Mouse (Mus musculus) hindbrain, embryonic 16.5 days (tissue): ENCODE measurements around the gene Cdc73. TPM values are rescaled to one million over a fixed set of nuclear protein-coding genes. Genes with fewer than 3 reads are reported as not detected.

Source experiments
- ATAC-seq: fragments of 200-750 bp; cut with Nextera tagmentation; 2 replicates; pipeline ENCODE4 v1.8.0; 2017; ENCODE audit warnings: moderate TSS enrichment, moderate library complexity
- H3K27ac ChIP-seq: fragments of 300-500 bp; sonication (generic); 2 replicates; pipeline ENCODE4 v1.5.1; 2014; ENCODE audit warnings: low read depth, mild to moderate bottlenecking, control low read depth, low read length, moderate library complexity
- H3K27me3 ChIP-seq: fragments of 300-500 bp; sonication (generic); replicated peaks from 2 replicates; pipeline ENCODE4 v1.6.1; 2014; ENCODE audit warnings: low read length; ENCODE audit not compliant: control insufficient read depth, insufficient read depth
- H3K36me3 ChIP-seq: fragments of 300-500 bp; sonication (generic); 2 replicates; pipeline ENCODE4 v1.6.1; 2014; ENCODE audit warnings: mild to moderate bottlenecking, low read length, moderate library complexity, mixed read lengths; ENCODE audit not compliant: control insufficient read depth, insufficient read depth
- H3K4me1 ChIP-seq: fragments of 300-500 bp; sonication (generic); 2 replicates; pipeline ENCODE4 v1.6.1; 2014; ENCODE audit warnings: low read depth, low read length; ENCODE audit not compliant: control insufficient read depth, insufficient read depth
- H3K4me2 ChIP-seq: fragments of 300-500 bp; sonication (generic); 2 replicates; pipeline ENCODE4 v1.6.1; 2014; ENCODE audit warnings: mild to moderate bottlenecking, low read length, control low read depth, moderate library complexity
- H3K4me3 ChIP-seq: fragments of 300-500 bp; sonication (generic); 2 replicates; pipeline ENCODE4 v1.5.1; 2014; ENCODE audit warnings: mild to moderate bottlenecking, low read length, control low read depth, moderate library complexity
- H3K9ac ChIP-seq: fragments of 300-500 bp; sonication (generic); 2 replicates; pipeline ENCODE4 v1.6.1; 2014; ENCODE audit warnings: low read depth, mild to moderate bottlenecking, control low read depth, low read length, moderate library complexity
- H3K9me3 ChIP-seq: fragments of 300-500 bp; sonication (generic); 2 replicates; pipeline ENCODE4 v1.6.1; 2014; ENCODE audit warnings: mild to moderate bottlenecking, low read length, moderate library complexity; ENCODE audit not compliant: control insufficient read depth
- WGBS: fragments of 180-500 bp; shearing (Covaris S2); extraction: QIAGEN DNeasy Blood & Tissue Kit; methylation state at CpG from one replicate; pipeline ENCODE4 v1.1.7; 2014; 5-methylcytosine and 5-hydroxymethylcytosine counted together
- polyA plus RNA-seq: library from polyadenylated mRNA; unstranded; fragments of >200 nt; fragmentation: Nextera tagmentation; extraction: Ambion mirVana; gene quantifications from 2 replicates; pipeline ENCODE4 v1.2.1, GENCODE M21; 2015

The Cdc73 gene
- polyA plus RNA-seq, 1 experiment from 2014 or later = 7.7 TPM

DNA sequence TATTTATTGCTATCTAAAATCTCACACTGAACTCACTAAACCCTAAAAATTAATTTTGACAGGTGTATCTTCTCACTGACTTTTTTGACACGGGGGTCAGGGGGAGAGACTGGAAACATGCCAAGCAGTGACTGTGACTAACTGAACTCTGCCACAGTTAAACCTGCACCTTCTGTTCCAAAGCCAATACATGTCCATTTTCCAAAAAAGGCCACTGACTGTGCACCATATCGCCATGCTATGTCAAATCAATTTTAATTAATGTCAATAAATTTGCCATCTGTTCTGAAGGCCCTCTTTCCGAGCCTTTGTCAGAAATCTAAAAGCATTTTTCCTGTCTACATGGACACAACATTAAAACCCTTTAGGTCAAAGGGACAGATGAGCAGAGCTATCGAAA lies 57.3 kb downstream of the Cdc73 start:
- Histone ChIP-seq H3K27ac (no peak overlapping the region), H3K9ac (no peak overlapping the region), H3K4me1 (peaks cover 4% of the 10 kb centered on the region; the same call in 1 of the 2 replicates), H3K4me2 (peak overlapping the region; percentile 37), H3K36me3 (no peaks in the 10 kb centered on the region), H3K9me3 (no peaks in the 10 kb centered on the region), H3K27me3 (no peaks in the 10 kb centered on the region), H3K4me3 (peak overlapping the region; percentile 2; the same call in 1 of the 2 replicates)
- WGBS = 44% methylated on average over 4 of the region's 4 CpGs
- peak; percentile 43 for ATAC-seq

- Histone ChIP-seq H3K4me2 (peak overlapping the region; percentile 19; the same call in 1 of the 2 replicates), H3K27ac (no peak overlapping the region), H3K27me3 (no peaks in the 10 kb centered on the region), H3K9me3 (no peaks in the 10 kb centered on the region), H3K4me3 (peak overlapping the region; percentile 35), H3K9ac (no peak overlapping the region), H3K4me1 (peaks cover 4% of the 10 kb centered on the region; the same call in 1 of the 2 replicates), H3K36me3 (no peaks in the 10 kb centered on the region)
- ATAC-seq = peak; percentile 31; the same call in 1 of the 2 replicates
- 94% methylated on average over 2 of the region's 2 CpGs for WGBS
Observed at GRCm38 (mm10) chr1:143644221-143644620, 58.5 kb downstream of the Cdc73 start.

DNA sequence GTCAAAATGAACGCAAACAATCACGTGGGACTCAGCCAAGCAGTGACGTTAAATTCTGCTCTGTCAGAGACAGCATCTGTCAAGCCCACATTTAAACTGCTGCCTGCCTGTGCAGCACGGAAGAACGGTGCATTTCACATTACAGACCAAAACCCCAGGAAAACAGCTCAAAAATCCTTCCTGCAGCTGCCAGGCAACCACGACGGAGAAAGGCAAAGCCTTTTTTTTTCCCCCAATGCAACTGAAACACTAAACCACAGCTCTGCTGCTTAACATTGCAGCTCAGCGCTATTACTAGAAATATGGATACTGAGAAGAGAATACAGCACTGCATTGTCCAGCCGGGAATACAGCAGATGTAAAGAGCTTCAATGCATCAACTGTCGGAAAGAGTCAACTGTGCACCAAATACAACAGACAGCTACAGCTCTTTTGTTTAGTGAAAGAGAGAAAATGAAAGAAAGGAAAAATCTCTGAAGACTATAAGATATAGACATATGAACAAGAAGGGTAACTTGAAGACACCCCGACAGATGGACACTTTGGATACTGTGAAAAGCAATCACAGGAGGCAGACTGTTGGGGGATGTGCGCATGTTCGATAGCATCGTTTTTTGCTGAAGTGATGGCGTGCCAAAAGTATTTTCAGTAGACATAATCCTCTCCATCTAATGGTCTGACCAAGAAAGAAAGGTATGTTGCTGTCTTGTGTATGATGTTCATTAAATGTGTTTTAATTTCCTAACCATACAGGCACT lies 61.9 kb downstream of the Cdc73 start, which contains the start of gene B3galt2:
Gene B3galt2 (plus strand): TSS at position 15 of the 758 bp plus-strand sequence.
- Histone ChIP-seq H3K4me2 (peak within 1 kb of the TSS; percentile 50), H3K4me3 (peak within 1 kb of the TSS; percentile 49), H3K9ac (peak within 1 kb of the TSS; percentile 69), H3K9me3 (no peaks in the 10 kb centered on the region), H3K36me3 (no peaks in the 10 kb centered on the region), H3K27me3 (no peaks in the 10 kb centered on the region), H3K27ac (peak within 1 kb of the TSS; percentile 89), H3K4me1 (no peaks in the 10 kb centered on the region)
- peak; percentile 91 for ATAC-seq
- 16% methylated on average over 15 of the region's 15 CpGs for WGBS

DNA sequence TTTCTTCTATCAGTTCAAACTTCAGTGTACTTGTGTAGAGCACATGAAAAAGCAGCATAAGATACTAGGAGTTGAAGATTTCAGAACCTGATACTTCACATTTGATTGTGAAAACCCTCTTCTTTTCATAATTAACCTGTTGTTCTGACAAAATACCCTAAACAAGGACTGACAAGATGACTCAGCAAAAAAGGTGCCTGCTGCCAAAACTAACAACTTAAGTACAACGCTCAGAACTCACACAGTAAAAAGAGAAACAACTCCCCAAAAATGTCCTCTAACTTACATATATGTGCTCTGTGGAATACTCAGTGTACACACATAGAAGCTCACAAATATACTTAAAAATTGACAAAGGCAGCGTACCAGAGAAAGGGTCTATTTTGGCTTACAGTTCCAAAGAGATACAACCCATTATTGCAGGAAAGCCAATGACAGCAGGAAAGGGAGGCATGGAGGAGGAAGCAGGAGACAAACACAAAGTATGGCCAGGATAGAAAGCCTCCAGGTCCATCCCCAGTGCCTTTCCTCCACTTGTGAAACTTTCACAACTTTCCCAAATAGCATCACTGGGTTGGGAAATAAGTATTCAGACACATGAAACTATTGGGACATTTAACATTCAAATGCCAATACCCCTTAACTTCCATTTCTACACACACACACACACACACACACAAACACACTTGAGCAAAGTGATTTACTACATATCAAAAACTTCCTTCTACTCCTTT lies 69.7 kb downstream of the Cdc73 start:
- no peaks in the 10 kb centered on the region for H3K4me1 ChIP-seq
- no peak for ATAC-seq
- no peaks in the 10 kb centered on the region for H3K9me3 ChIP-seq
- H3K9ac ChIP-seq = no peak overlapping the region
- H3K27me3 ChIP-seq = no peaks in the 10 kb centered on the region
- H3K36me3 ChIP-seq = no peaks in the 10 kb centered on the region
- H3K4me2 ChIP-seq = no peak overlapping the region
- WGBS = 90% methylated on average over 2 of the region's 2 CpGs
- no peak overlapping the region for H3K27ac ChIP-seq
- H3K4me3 ChIP-seq = no peak overlapping the region

DNA sequence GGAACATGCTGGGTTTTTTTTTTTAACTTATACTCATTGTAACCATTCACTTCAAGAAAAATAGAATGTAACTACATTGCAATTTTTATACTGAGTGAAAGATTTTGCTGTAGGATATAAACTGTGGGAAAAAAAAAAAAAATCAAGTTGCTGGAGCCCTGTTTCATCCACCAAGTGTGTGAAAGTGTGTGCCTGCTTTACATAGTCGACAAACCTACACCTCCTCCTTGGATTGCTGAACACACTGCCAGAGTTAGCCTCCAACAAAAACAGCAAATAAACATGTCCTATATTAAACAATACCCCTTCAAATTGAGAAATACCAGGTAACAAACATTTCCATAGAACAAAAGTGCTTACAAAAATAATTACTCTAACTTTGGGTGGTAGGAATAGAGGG lies 70.3 kb downstream of the Cdc73 start:
- no peaks in the 10 kb centered on the region for H3K9me3 ChIP-seq
- 76% methylated on average over 1 of the region's 1 CpGs for WGBS
- H3K36me3 ChIP-seq = no peaks in the 10 kb centered on the region
- H3K27me3 ChIP-seq = no peaks in the 10 kb centered on the region
- H3K27ac ChIP-seq = no peak overlapping the region
- no peak overlapping the region for H3K9ac ChIP-seq
- H3K4me2 ChIP-seq = no peak overlapping the region
- H3K4me1 ChIP-seq = no peaks in the 10 kb centered on the region
- H3K4me3 ChIP-seq = no peak overlapping the region
- ATAC-seq = no peak

DNA sequence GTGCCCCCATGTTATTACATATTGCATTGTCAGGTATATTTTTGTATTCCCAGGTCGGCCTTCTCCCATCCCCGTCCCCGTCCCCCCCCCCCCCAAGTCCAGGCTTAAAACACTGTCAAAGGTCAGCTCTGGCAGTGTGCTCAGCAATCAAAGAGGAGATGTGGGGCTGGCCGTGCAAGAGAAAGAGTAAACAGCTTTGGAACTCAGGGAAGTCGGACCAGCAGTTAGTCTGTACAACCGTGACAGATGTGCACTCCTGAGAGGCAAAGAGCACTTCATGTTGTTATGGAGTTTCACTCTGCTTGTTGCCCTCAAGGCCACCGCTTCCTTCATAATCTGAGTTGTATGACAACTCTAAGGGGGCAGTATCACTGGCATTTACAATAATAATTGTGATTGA lies 71.4 kb downstream of the Cdc73 start:
- ATAC-seq = no peak
- 66% methylated on average over 7 of the region's 7 CpGs for WGBS
- Histone ChIP-seq H3K36me3 (peaks cover under 1% of the 10 kb centered on the region; the same call in 1 of the 2 replicates), H3K4me3 (no peak overlapping the region), H3K4me2 (no peak overlapping the region), H3K4me1 (no peaks in the 10 kb centered on the region), H3K27me3 (no peaks in the 10 kb centered on the region), H3K27ac (no peak overlapping the region), H3K9ac (no peak overlapping the region), H3K9me3 (no peaks in the 10 kb centered on the region)

- no peaks in the 10 kb centered on the region for H3K27me3 ChIP-seq
- no peaks in the 10 kb centered on the region for H3K9me3 ChIP-seq
- 85% methylated on average over 1 of the region's 1 CpGs for WGBS
- no peak for ATAC-seq
- H3K9ac ChIP-seq = no peak overlapping the region
- no peak overlapping the region for H3K4me3 ChIP-seq
- no peak overlapping the region for H3K27ac ChIP-seq
- H3K4me1 ChIP-seq = no peaks in the 10 kb centered on the region
- H3K36me3 ChIP-seq = peaks cover 9% of the 10 kb centered on the region; the same call in 1 of the 2 replicates
- no peak overlapping the region for H3K4me2 ChIP-seq
Observed at GRCm38 (mm10) chr1:143622634-143623033, 80.1 kb downstream of the Cdc73 start.

GRCm38 (mm10) chr1:143621930-143622329 lies 80.8 kb downstream of the Cdc73 start:
- peaks cover 12% of the 10 kb centered on the region; the same call in 1 of the 2 replicates for H3K36me3 ChIP-seq
- no peak overlapping the region for H3K27ac ChIP-seq
- no peaks in the 10 kb centered on the region for H3K27me3 ChIP-seq
- H3K9me3 ChIP-seq = no peaks in the 10 kb centered on the region
- no peaks in the 10 kb centered on the region for H3K4me1 ChIP-seq
- H3K4me3 ChIP-seq = no peak overlapping the region
- no peak overlapping the region for H3K4me2 ChIP-seq
- no peak overlapping the region for H3K9ac ChIP-seq
- no peak for ATAC-seq

DNA sequence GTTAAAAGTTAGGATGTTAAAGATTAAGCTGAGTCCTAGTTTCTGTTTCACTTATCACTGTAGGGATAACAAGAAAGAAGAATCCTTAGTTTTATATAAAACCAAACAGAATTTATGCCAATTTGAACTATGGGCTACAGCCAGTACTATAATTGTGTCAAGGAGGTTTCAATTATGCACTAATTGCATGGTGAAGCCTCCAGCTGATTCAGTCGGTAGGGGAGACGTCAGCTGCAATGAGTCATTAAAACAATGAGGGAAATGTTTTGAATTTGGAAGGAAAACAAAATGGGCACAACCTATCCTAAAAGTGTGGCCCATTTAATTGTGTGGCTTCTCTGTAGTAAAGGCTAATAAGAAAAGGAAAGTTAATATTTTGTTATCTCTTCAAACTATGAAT lies 82.9 kb downstream of the Cdc73 start:
- WGBS = 14% methylated on average over 2 of the region's 2 CpGs

More for the DNA sequence above, 82.9 kb downstream of the Cdc73 start:
- H3K4me1 ChIP-seq = no peaks in the 10 kb centered on the region
- no peak overlapping the region for H3K4me2 ChIP-seq
- no peak for ATAC-seq
- no peak overlapping the region for H3K4me3 ChIP-seq
- H3K9ac ChIP-seq = no peak overlapping the region
- H3K27ac ChIP-seq = no peak overlapping the region
- no peaks in the 10 kb centered on the region for H3K27me3 ChIP-seq
- peaks cover 6% of the 10 kb centered on the region; the same call in 1 of the 2 replicates for H3K36me3 ChIP-seq
- H3K9me3 ChIP-seq = no peaks in the 10 kb centered on the region
